Mouse (Mus musculus) layer of hippocampus, postnatal 25 days (tissue): ENCODE results near the gene Tbx6. TPM values are rescaled to one million over a fixed set of nuclear protein-coding genes. Genes with fewer than 3 reads are reported as not detected.

ENCODE experiments used
- DNase-seq, 2 experiments: peaks; one replicate each; pipeline ENCODE4 v3.0.0; 2022; ENCODE audit warnings: mixed read lengths in 2 of 2, low spot score in 1 of 2; ENCODE audit errors: extremely low spot score in 1 of 2
- total RNA-seq, 2 experiments: library from RNA; stranded (reverse); gene quantifications; 2 replicates each; pipeline ENCODE4 v1.2.3; 2021

Gene Tbx6
- total RNA-seq, result under 1 TPM; 0.39 to 0.82 TPM

- DNase-seq, result no peak
Observed at GRCm38 (mm10) chr7:126780971-126781635, at the start of gene Tbx6. Gene Tbx6 (plus strand): TSS chr7:126781483.

- no peak for DNase-seq
Observed at GRCm38 (mm10) chr7:126736122-126736521, 45.2 kb upstream of the Tbx6 start.

- no peak for DNase-seq
Observed at GRCm38 (mm10) chr7:126739551-126739950, 41.7 kb upstream of the Tbx6 start.

- DNase-seq, result no peak
Observed at GRCm38 (mm10) chr7:126740132-126740735, 41.0 kb upstream of the Tbx6 start.

- no peak for DNase-seq
Observed at GRCm38 (mm10) chr7:126740977-126741376, 40.3 kb upstream of the Tbx6 start.

GRCm38 (mm10) chr7:126741452-126741851 lies 39.8 kb upstream of the Tbx6 start:
- DNase-seq, result no peak

GRCm38 (mm10) chr7:126741964-126742482 lies 39.3 kb upstream of the Tbx6 start:
- no peak for DNase-seq

- DNase-seq, result no peak
Observed at GRCm38 (mm10) chr7:126746066-126746465, 35.2 kb upstream of the Tbx6 start.

- DNase-seq, result no peak
Observed at GRCm38 (mm10) chr7:126746798-126747197, 34.5 kb upstream of the Tbx6 start.

GRCm38 (mm10) chr7:126748824-126749223 lies 32.5 kb upstream of the Tbx6 start:
- no peak for DNase-seq

GRCm38 (mm10) chr7:126749582-126750343 lies 31.5 kb upstream of the Tbx6 start:
- DNase-seq, result no peak

- peak; percentile 51 to 66 for DNase-seq
Observed at GRCm38 (mm10) chr7:126754866-126755265, 26.4 kb upstream of the Tbx6 start.

- DNase-seq, result no peak
Observed at GRCm38 (mm10) chr7:126758539-126758938, 22.7 kb upstream of the Tbx6 start.

GRCm38 (mm10) chr7:126759050-126759671 lies 22.1 kb upstream of the Tbx6 start, which contains the start of gene Mapk3:
Gene Mapk3 (plus strand): TSS chr7:126759601.
- DNase-seq, result peak; percentile 68 to 69

- no peak for DNase-seq
Observed at GRCm38 (mm10) chr7:126759672-126760390, 21.5 kb upstream of the Tbx6 start.

- DNase-seq, result no peak
Observed at GRCm38 (mm10) chr7:126760391-126760802, 20.9 kb upstream of the Tbx6 start.

- no peak for DNase-seq
Observed at GRCm38 (mm10) chr7:126760956-126761355, 20.3 kb upstream of the Tbx6 start.

- no peak for DNase-seq
Observed at GRCm38 (mm10) chr7:126761529-126762067, 19.7 kb upstream of the Tbx6 start.

GRCm38 (mm10) chr7:126762471-126763008 lies 18.7 kb upstream of the Tbx6 start:
- peak in 1 of 2 experiments; percentile 40 for DNase-seq
